Mouse (Mus musculus) adrenal gland, adult (tissue): ENCODE measurements around the gene Actg2.

Source experiments
- DNase-seq, 2 experiments: peaks; one replicate each; pipeline ENCODE4 v3.0.0; 2022 to 2023; ENCODE audit warnings: low spot score in 1 of 2; ENCODE audit not compliant: inconsistent age in 2 of 2

Actg2 gene

GRCm38 (mm10) chr6:83515172-83515571 is 20.9 kb downstream of the Actg2 start:
- DNase-seq, result no peak

GRCm38 (mm10) chr6:83512495-83512894 is 23.6 kb downstream of the Actg2 start:
- DNase-seq, result peak in 1 of 2 experiments; percentile 88

GRCm38 (mm10) chr6:83510210-83510609 is 25.9 kb downstream of the Actg2 start:
- peak in 1 of 2 experiments; percentile 29 for DNase-seq

- peak; percentile 76 to 93 for DNase-seq
These were observed 26.6 kb downstream of the Actg2 start for GRCm38 (mm10) chr6:83509442-83509841.

- DNase-seq, result no peak
These were observed 28.9 kb downstream of the Actg2 start for GRCm38 (mm10) chr6:83507168-83507546.

GRCm38 (mm10) chr6:83506258-83507167 is 29.6 kb downstream of the Actg2 start, which contains the start of gene Dguok:
TSS of gene Dguok (minus strand) at chr6:83506969.
- DNase-seq, result peak; percentile 98 to 99

GRCm38 (mm10) chr6:83505554-83505953 is 30.5 kb downstream of the Actg2 start:
- no peak for DNase-seq

- DNase-seq, result peak in 1 of 2 experiments; percentile 30
These were observed 32.7 kb downstream of the Actg2 start for GRCm38 (mm10) chr6:83503361-83503760.

GRCm38 (mm10) chr6:83502656-83503055 is 33.4 kb downstream of the Actg2 start:
- DNase-seq, result peak in 1 of 2 experiments; percentile 54

GRCm38 (mm10) chr6:83501524-83502310 is 34.3 kb downstream of the Actg2 start:
- DNase-seq, result no peak

GRCm38 (mm10) chr6:83500462-83500861 is 35.6 kb downstream of the Actg2 start:
- no peak for DNase-seq

GRCm38 (mm10) chr6:83499078-83499477 is 37.0 kb downstream of the Actg2 start:
- no peak for DNase-seq

GRCm38 (mm10) chr6:83496753-83497710 is 39.0 kb downstream of the Actg2 start:
- peak; percentile 53 to 87 for DNase-seq

- peak; percentile 90 to 94 for DNase-seq
These were observed 39.9 kb downstream of the Actg2 start for GRCm38 (mm10) chr6:83496009-83496752.

- no peak for DNase-seq
These were observed 45.4 kb downstream of the Actg2 start for GRCm38 (mm10) chr6:83490622-83491021.

GRCm38 (mm10) chr6:83488200-83488599 is 47.9 kb downstream of the Actg2 start:
- DNase-seq, result no peak

- no peak for DNase-seq
These were observed 48.8 kb downstream of the Actg2 start for GRCm38 (mm10) chr6:83487298-83487697.

- no peak for DNase-seq
These were observed 50.2 kb downstream of the Actg2 start for GRCm38 (mm10) chr6:83485854-83486253.

- no peak for DNase-seq
These were observed 52.3 kb downstream of the Actg2 start for GRCm38 (mm10) chr6:83483776-83484175.
